Mouse (Mus musculus) adrenal gland, adult 2 months (tissue): ENCODE results near the gene Riiad1. TPM values are rescaled to one million over a fixed set of nuclear protein-coding genes. Genes with fewer than 3 reads are reported as not detected.

ENCODE experiments used
- DNase-seq: peaks from one replicate; pipeline ENCODE4 v3.0.0; 2021
- long read RNA-seq: library from polyadenylated mRNA; stranded (forward); transcript quantifications from one replicate; pipeline ENCODE4 v2.0.0, GENCODE M21; 2021
- polyA plus RNA-seq: library from polyadenylated mRNA; depleted of rRNA; stranded (reverse); fragments of >200 nt; gene quantifications from 2 replicates; pipeline ENCODE4 v1.2.3, GENCODE M21; 2012; rRNA removed
- total RNA-seq, 2 experiments: library from RNA; stranded (reverse); gene quantifications; 2 replicates each; pipeline ENCODE4 v1.2.3; 2021

Riiad1 gene
- total RNA-seq (1 to 10 TPM; 2.8 to 3.5 TPM), polyA plus RNA-seq (not detected in 2 replicates)
- long read RNA-seq, partial matches to known transcripts = 2 of 2 reads
- long read RNA-seq, other reads (novel, unspliced or antisense) = 0 of 2 reads

GRCm38 (mm10) chr3:94480291-94480884 lies at the start of gene Riiad1:
Gene Riiad1, minus strand, starts transcription at chr3:94480341.
- DNase-seq = no peak

GRCm38 (mm10) chr3:94526731-94527130 lies 46.6 kb upstream of the Riiad1 start:
- no peak for DNase-seq

DNA sequence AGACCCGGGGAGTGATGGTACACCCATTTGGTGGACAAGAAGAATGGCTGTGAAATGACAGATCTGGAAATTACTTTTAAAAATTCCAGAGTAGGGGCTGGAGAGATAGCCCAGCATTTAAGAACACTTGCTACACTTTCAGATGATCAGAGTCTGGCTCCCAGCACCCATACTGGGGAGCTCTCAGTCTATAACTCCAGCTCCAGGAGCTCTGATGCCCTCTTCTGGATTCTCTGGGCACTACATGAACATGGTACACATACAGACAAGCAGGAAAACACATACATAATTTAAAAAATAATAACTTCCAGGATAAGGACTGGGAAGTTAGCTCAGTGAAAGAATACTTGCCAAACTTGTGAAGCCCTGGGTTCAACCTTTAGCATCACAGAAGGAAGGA lies 26.5 kb upstream of the Riiad1 start:
- no peak for DNase-seq

- no peak for DNase-seq
These were observed 22.1 kb upstream of the Riiad1 start for GRCm38 (mm10) chr3:94502243-94502642.

DNA sequence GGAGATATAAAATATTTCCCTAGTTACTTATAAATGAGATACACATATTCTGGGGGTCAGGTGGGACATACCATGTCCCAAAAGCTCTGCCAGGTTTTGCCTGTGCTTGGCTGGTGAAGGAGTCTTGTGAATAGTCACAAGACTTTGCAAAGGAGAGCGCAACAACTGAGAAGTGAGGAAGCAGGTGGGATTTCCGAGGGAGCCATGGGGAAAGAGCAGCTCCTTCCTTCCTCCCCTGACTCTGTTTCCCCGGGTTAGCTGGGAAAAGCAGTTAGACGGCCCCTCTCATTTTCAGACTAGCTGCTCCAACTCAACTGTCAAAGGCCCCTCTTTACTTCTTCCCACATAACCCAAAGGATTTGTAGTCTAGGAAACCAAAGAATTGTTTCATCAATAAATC lies 17.0 kb upstream of the Riiad1 start:
- DNase-seq = no peak

DNA sequence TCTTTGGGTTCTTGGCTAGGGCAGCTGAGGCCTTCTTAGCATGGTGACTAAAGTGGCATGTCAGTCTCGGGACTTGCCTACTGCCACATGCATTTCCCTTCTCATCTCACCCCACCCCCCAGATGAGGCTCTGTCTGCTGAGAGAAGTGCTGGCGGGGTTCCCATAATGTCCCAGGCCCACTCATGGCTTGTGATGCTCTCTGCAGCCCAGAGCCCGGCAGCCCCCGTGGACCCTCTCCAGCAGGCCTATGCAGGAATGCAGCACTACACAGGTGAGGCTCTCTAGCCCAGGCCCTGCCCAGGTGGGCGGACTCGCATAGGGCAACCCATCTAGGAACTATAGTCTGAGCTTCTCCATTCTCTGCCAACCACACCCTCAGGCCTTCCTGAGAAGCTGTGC lies 7.4 kb upstream of the Riiad1 start:
- no peak for DNase-seq

GRCm38 (mm10) chr3:94485922-94486321 lies 5.8 kb upstream of the Riiad1 start:
- no peak for DNase-seq

DNA sequence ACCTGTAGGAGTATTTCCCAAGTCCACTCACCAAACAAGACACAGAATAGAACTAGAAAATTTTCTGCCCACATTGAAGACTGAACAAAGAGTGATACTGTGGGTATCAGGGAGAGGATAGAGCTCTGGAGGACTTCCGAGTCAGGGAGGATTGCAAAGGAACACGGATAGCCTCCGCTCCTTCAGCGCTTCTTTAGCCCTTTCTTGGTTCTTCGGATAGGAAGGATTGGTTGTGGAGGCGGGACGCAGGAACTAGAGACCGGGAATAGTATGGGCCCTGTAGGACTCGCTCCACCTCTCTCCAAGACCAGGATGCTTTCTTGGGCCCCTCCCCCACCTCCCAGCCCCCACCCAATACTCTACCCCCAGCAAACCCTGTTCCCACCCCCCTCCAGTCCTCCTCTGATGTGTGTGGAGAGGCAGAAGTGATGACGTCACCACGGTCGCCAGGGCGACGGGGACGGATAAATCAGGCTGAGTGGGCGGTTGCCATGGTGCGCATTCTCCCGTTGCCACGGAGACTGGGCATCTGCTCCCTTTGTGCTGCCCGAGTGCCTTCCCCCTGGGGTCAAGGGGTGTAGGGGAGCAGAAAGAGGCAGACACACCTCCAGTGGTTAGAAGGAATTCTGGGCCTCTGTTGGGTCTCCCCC lies 3.8 kb upstream of the Riiad1 start:
- DNase-seq = peak; percentile 54

- DNase-seq = peak; percentile 58
These were observed 2.7 kb upstream of the Riiad1 start for GRCm38 (mm10) chr3:94482764-94483385.

DNA sequence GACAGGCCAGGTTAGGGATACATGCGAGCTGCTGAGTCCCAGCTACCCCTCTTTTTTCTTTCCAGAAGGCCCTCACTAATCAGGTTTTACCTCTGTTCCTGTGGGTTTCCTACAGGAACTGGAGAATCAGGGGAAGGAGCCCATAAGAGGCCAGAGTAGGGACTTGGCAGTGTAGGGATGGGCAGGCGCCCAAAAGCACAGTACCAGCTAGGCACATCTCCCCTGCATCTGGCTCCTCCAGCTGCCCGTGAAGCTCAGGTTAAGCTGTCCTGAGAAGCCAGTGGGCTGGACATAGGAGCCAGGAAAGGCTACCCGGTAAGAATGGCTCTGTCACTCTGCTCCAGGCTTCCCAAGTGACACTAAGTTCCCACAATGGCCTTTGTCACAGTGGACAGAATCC lies 1.3 kb upstream of the Riiad1 start:
- no peak for DNase-seq

GRCm38 (mm10) chr3:94479564-94479963 lies 577 bp downstream of the Riiad1 start:
- no peak for DNase-seq

DNA sequence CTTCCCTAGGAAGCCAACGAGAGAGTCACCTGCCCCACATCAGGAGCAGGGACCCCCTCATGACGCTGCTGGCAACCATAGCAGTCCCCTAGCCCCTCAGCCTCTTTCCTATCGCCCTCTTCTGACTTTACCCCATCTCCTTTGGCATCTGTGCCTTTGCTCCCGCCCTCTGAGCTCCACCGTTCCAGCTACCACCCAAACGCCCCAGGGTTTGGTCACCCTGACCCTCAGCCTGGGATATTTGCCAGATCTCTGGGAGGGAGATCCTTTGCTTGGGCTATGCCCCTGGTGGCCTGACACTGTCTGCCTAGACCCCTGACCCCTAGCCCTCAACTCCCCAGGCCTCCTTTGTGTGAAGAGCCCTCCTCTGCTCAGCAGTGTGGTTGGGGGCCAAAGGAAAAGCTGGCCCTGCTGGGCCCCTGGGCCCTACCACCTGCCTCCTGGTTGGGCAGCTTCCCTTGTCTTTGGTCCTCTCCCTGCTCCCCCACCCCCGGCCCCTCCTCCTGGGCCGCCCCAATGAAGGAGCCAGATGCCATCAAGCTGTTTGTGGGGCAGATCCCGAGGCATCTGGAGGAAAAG lies 1.5 kb downstream of the Riiad1 start:
- DNase-seq = no peak

GRCm38 (mm10) chr3:94477981-94478422 lies 2.1 kb downstream of the Riiad1 start, which contains the start of gene Celf3:
Gene Celf3, plus strand, starts transcription at chr3:94478295.
- no peak for DNase-seq

- DNase-seq = no peak
These were observed 2.7 kb downstream of the Riiad1 start for GRCm38 (mm10) chr3:94477444-94477843.

DNA sequence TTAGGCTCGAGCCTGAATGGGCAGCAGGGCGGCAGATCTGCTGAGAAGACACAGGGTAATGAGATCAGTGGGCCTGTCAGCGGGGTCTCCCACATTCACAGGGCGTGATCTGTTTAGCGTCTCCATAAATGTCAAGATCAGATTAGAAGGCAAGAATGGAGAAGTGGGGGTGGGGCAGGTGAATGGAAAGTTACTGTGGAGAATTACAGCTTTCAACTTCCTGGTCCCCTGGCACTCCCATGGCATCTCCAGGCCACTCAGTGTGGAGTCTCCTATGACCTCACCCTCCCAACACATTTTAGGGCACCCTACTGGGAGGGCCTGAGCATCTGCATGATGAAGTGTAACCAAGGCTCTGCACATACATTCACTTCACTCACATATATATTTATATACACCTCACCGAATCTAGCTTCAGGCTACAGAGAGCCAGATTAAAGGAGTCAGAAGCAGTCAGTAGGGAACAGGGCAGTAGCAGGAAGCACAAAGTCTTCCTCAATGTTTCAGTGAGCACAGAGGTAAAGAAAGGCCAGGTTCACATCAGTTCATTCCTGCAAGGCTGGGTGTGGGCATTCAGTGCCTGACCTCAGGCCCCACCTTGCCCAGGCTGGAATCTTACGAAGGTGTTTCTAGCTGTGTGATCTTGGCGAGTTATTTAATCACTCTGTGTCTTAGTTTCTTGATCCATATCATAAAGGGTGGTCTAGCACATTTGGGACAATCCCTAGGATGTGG lies 3.7 kb downstream of the Riiad1 start:
- no peak for DNase-seq

GRCm38 (mm10) chr3:94473567-94474232 lies 6.4 kb downstream of the Riiad1 start:
- DNase-seq = no peak

GRCm38 (mm10) chr3:94473115-94473505 lies 7.0 kb downstream of the Riiad1 start:
- DNase-seq = no peak

GRCm38 (mm10) chr3:94472447-94473114 lies 7.6 kb downstream of the Riiad1 start:
- peak; percentile 36 for DNase-seq

DNA sequence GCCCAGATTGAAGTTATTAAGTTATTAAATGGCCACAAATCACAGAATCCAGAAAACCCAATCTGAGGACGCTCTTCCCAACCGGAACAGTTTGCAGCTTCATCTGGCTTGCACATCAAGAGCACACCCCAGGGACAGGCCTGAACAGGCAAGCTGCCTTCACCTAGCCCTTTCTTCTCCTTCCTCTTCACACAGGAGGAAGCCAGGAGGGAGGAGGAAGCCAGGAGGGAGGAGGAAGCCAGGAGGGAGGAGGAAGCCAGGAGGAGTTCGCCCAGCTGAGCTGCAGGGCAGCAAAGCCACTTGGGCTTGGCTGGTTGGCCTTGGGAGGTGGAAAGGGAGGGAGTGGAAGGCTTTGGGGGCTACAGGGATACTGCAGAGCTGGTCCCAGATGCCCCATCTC lies 11.2 kb downstream of the Riiad1 start:
- DNase-seq = no peak

DNA sequence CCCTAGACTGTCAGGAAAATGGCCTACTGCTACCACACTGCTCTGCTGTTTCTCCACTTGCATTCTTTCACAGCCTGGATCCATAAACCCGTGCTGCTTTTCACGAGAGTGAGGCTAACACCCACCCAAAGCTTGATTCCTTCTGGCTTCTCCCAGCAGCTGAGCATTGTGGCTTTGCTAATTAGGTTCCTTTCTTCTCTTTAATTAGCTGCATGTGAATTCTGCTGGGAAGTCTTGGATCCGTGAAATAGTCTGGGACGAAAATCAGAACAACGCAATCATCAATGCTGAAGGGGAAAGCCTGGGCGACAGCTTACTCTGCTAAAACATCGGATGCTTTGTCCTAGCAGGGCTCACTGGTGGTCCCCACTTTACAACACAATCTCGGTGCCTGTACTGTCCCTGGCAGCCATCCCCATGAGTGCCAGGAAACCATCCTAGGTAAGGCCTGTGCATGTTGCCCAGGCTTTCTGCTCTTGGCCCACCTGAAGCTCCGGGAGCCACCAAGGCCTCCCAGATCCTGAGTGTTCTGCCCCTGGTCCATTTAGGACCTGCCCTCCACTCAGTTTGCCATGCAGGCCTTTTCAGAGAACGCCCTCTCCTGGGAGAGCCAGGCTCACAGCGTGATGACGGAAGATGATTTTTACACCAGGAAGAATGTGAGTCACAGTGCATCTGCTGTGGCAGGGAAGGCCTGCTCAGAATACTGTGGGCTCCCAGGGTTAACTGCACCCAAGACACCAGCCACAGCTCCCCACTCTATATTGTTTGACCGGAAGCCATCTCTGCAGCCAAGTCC lies 14.3 kb downstream of the Riiad1 start:
- no peak for DNase-seq
